Mouse (Mus musculus) ES-E14 (cell line): ENCODE measurements around the gene Dlg4.

ENCODE experiments used
- HCFC1 ChIP-seq: IDR thresholded peaks from 2 replicates; pipeline ENCODE4 v1.6.1; 2012; ENCODE audit warnings: low read length, inconsistent platforms, borderline replicate concordance; ENCODE audit not compliant: insufficient read depth
- ZC3H11A ChIP-seq: IDR thresholded peaks from 2 replicates; pipeline ENCODE4 v1.6.1; 2012; ENCODE audit warnings: low read depth, mild to moderate bottlenecking, inconsistent platforms, low read length, borderline replicate concordance

DNA sequence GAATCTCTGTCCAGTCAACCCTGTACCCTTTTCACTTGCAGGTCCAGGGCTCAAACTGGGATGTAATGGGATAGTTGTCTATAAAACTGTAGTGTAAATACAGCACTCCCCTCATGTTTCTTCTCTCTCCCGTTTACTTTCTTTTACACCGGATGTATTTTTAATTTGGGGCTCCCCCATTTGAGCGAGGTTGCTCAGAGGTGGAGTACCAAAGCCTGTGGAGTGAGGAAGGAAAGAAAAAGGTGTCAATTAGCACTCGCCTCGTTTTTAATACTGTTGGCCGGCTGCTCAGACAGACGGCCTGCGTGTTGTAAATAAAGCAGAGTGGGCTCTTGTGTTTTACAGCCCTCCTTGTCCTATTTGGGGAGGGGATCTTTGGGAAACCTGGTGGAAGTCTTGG lies 17.1 kb upstream of the Dlg4 start:
- no peak for TF ChIP-seq ZC3H11A
- no peak for TF ChIP-seq HCFC1
